Comparison of ENCODE assay signal across 8 mouse cellular contexts in the genomic region with DNA sequence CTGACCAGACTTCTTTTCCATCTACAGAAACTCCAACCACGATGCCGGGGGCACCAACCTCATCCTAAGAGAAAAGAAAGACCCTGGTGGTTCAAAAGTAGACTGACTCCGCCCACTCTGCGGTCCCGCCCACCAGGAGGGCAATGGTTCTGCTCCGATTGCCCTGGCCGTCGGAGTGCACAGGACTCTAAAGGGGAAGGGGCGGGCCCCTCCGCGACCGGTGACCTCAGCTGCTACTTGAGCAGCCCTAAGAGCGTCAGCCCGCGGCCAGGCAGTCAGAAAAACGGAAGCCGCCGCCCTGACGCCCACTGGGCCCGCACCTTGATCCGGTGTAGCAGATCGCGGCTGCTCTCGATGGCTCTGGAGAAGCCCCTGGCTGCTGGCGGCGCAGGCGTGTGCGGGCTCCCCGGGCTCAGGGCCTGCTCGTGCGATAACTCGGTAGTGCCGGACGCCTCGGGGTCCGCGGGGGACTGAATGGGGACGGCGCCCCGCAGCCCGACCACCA. TPM values are rescaled to one million over a fixed set of nuclear protein-coding genes. Genes with fewer than 3 reads are reported as not detected.
DNase-seq lines count a peak whose midpoint lies in the region; ATAC-seq and TF ChIP-seq lines count a peak whose summit lies in the region.

No protein-coding gene starts in this region.

- peak; percentile 84 for DNase-seq in MN1 (ENCODE audit: low spot score)
- peak; percentile 62 for DNase-seq in cerebellum, adult 11 months
- DNase-seq in forebrain, embryonic 14.5 days (ENCODE audit: low spot score): peak; percentile 78
- DNase-seq in heart, postnatal 10 days: peak; percentile 83 to 84
- peak; percentile 91 to 94 for DNase-seq in kidney, postnatal 4 days
- peak; percentile 81 for DNase-seq in lung, embryonic 14.5 days
- peak; percentile 79 for DNase-seq in thymus, adult 2 months

- H3K4me1 ChIP-seq in forebrain, embryonic 14.5 days (ENCODE audit: control insufficient read depth, insufficient read depth, low read length): peaks cover 2% of the 10 kb centered on the region; the same call in 1 of the 2 replicates
- H3K4me1 ChIP-seq in lung, embryonic 14.5 days (ENCODE audit: insufficient read depth): no peaks in the 10 kb centered on the region
- H3K4me1 ChIP-seq in thymus, adult 2 months (replicated peaks; ENCODE audit: control insufficient read depth, insufficient read depth, low read length): no peaks in the 10 kb centered on the region

- peak overlapping the region; percentile 79 for H3K9ac ChIP-seq in forebrain, embryonic 14.5 days (ENCODE audit: low read length)
- H3K9ac ChIP-seq in lung, embryonic 14.5 days: peak overlapping the region; percentile 68

- H3K4me2 ChIP-seq in forebrain, embryonic 14.5 days (ENCODE audit: low read length): peak overlapping the region; percentile 64
- H3K4me2 ChIP-seq in lung, embryonic 14.5 days: peak overlapping the region; percentile 77

- intact Hi-C loops in heart, postnatal 10 days (cut with DNase I): loop anchor here (2.0 kb wide), 1 partner anchor 28 kb away; the partner anchor contains the start of gene Rps27l

- ATAC-seq in forebrain, embryonic 14.5 days: peak; percentile 80
- ATAC-seq in lung, embryonic 14.5 days (ENCODE audit: insufficient read depth): peak; percentile 86
- peak; percentile 95 for ATAC-seq in neutrophil, adult 5-6 weeks (ENCODE audit: extremely low read depth, insufficient number of reproducible peaks, low FRiP score, poor library complexity, severe bottlenecking)

- WGBS in forebrain, embryonic 14.5 days: under 1% methylated on average over 41 of the region's 41 CpGs
- WGBS in lung, embryonic 14.5 days: under 1% methylated on average over 41 of the region's 41 CpGs
- WGBS in thymus, adult 2 months: 1% methylated on average over 40 of the region's 41 CpGs

- no peaks in the 10 kb centered on the region for H3K27me3 ChIP-seq in forebrain, embryonic 14.5 days (replicated peaks; ENCODE audit: control insufficient read depth, insufficient read depth, low read length)
- no peaks in the 10 kb centered on the region for H3K27me3 ChIP-seq in lung, embryonic 14.5 days (ENCODE audit: insufficient read depth, low read length)
- H3K27me3 ChIP-seq in thymus, adult 2 months (ENCODE audit: control insufficient read depth, insufficient read depth, low read length): no peaks in the 10 kb centered on the region

- TF ChIP-seq POLR2A in thymus, adult 2 months (IDR thresholded peaks at IDR 0.05; ENCODE audit: control insufficient read depth, extremely low read depth, insufficient read depth, low read length, poor library complexity): 0 out of 2 replicates have a peak, but pooled peaks have one; percentile 15

- no peak for TF ChIP-seq CTCF in lung, embryonic 14.5 days (IDR thresholded peaks at IDR 0.05; ENCODE audit: low read depth)
- no peak; the same call in 1 of the 2 replicates for TF ChIP-seq CTCF in thymus, adult 2 months (IDR thresholded peaks at IDR 0.05; ENCODE audit: borderline replicate concordance, control insufficient read depth, extremely low read depth, insufficient read depth, low read length, poor library complexity)

- peak overlapping the region; percentile 86 for H3K27ac ChIP-seq in forebrain, embryonic 14.5 days (ENCODE audit: low read depth, low read length)
- H3K27ac ChIP-seq in lung, embryonic 14.5 days (ENCODE audit: low read depth): peak overlapping the region; percentile 82
- no peak overlapping the region for H3K27ac ChIP-seq in thymus, adult 2 months (ENCODE audit: control insufficient read depth, insufficient read depth, low read length)

- no peaks in the 10 kb centered on the region for H3K9me3 ChIP-seq in forebrain, embryonic 14.5 days (replicated peaks; ENCODE audit: control insufficient read depth, low read length)
- H3K9me3 ChIP-seq in lung, embryonic 14.5 days (ENCODE audit: low read depth, low read length): no peaks in the 10 kb centered on the region

- H3K36me3 ChIP-seq in forebrain, embryonic 14.5 days (ENCODE audit: control insufficient read depth, insufficient read depth, low read length): peaks cover 18% of the 10 kb centered on the region
- 0 out of 2 replicates have a peak, but pooled peaks cover 10% of the 10 kb centered on the region for H3K36me3 ChIP-seq in lung, embryonic 14.5 days (ENCODE audit: insufficient read depth)
- no peaks in the 10 kb centered on the region for H3K36me3 ChIP-seq in thymus, adult 2 months (ENCODE audit: control insufficient read depth, insufficient read depth, low read length)

- peak overlapping the region; percentile 89 for H3K4me3 ChIP-seq in forebrain, embryonic 14.5 days (ENCODE audit: low read depth, low read length)
- peak overlapping the region; percentile 79 for H3K4me3 ChIP-seq in lung, embryonic 14.5 days (ENCODE audit: low read depth, low read length)
- H3K4me3 ChIP-seq in thymus, adult 2 months (ENCODE audit: control insufficient read depth, insufficient read depth, low read length): peak overlapping the region; percentile 84

RNA-seq across cellular contexts. Expression of gene Lactb, which starts 0.5 kb away (rescaled TPM):
- 9.8 and 10.2 TPM in 2 replicates for polyA plus RNA-seq in forebrain, embryonic 14.5 days (2014; fragmentation: Nextera tagmentation; extraction: Ambion mirVana)
- 10 to 100 TPM; 22.2 to 23.7 TPM for total RNA-seq in heart, postnatal 10 days (2021)
- 8.7 and 9.8 TPM in 2 replicates for polyA plus RNA-seq in lung, embryonic 14.5 days (2014; fragmentation: Nextera tagmentation; extraction: Ambion mirVana)
- total RNA-seq in neutrophil, adult 5-6 weeks (2017): 27.9 and 29.6 TPM in 2 replicates
- 12.6 and 19.1 TPM in 2 replicates for polyA plus RNA-seq in thymus, adult 2 months (2012; rRNA removed)

RNA-seq across cellular contexts. Expression of gene Rps27l, which starts 28.9 kb away (rescaled TPM):
- polyA plus RNA-seq in forebrain, embryonic 14.5 days (2014; fragmentation: Nextera tagmentation; extraction: Ambion mirVana): 357 and 434 TPM in 2 replicates
- total RNA-seq in heart, postnatal 10 days (2021): 100 to 1,000 TPM; 247 to 258 TPM
- 656 and 719 TPM in 2 replicates for polyA plus RNA-seq in lung, embryonic 14.5 days (2014; fragmentation: Nextera tagmentation; extraction: Ambion mirVana)
- total RNA-seq in neutrophil, adult 5-6 weeks (2017): 17.5 and 24.7 TPM in 2 replicates
- 52.2 and 61.1 TPM in 2 replicates for polyA plus RNA-seq in thymus, adult 2 months (2012; rRNA removed)

RNA-seq across cellular contexts. Expression of gene Rab8b, which starts 55.3 kb away (rescaled TPM):
- 15.3 and 22.4 TPM in 2 replicates for polyA plus RNA-seq in forebrain, embryonic 14.5 days (2014; fragmentation: Nextera tagmentation; extraction: Ambion mirVana)
- total RNA-seq in heart, postnatal 10 days (2021): 10 to 100 TPM; 15.9 to 19.0 TPM
- polyA plus RNA-seq in lung, embryonic 14.5 days (2014; fragmentation: Nextera tagmentation; extraction: Ambion mirVana): 29.9 and 35.0 TPM in 2 replicates
- total RNA-seq in neutrophil, adult 5-6 weeks (2017): 113 and 120 TPM in 2 replicates
- 24.7 and 27.6 TPM in 2 replicates for polyA plus RNA-seq in thymus, adult 2 months (2012; rRNA removed)
